Mouse (Mus musculus) left cerebral cortex, postnatal 10 days (tissue): ENCODE results near the gene Tmem176b. TPM values are rescaled to one million over a fixed set of nuclear protein-coding genes. Genes with fewer than 3 reads are reported as not detected.
"Not testable (repeated sequence)": the region's sequence is repeated elsewhere in the genome, so short reads cannot be mapped to it uniquely, and the experiment has no call there.

Source experiments
- DNase-seq, 2 experiments: peaks; one replicate each; pipeline ENCODE4 v3.0.0; 2021 to 2022; ENCODE audit warnings: low spot score in 2 of 2, mixed read lengths in 1 of 2; ENCODE audit errors: extremely low spot score in 1 of 2
- intact Hi-C: fragments of 180-260 bp; cut with DNase I; formaldehyde crosslinking; loops from one replicate; pipeline ENCODE4 v1.15.1; 2025
- total RNA-seq, 2 experiments: library from RNA; stranded (reverse); gene quantifications; 2 replicates each; pipeline ENCODE4 v1.2.3; 2021

The Tmem176b gene
- total RNA-seq, 2 experiments from 2014 or later: 38.2 to 42.5 TPM

GRCm38 (mm10) chr6:48851820-48852491 is 10.7 kb upstream of the Tmem176b start:
- DNase-seq: peak in 1 of 2 experiments; percentile 41
- intact Hi-C loops: no loop called here

- no peak for DNase-seq
- intact Hi-C loops: no loop called here
These were observed 3.8 kb upstream of the Tmem176b start for GRCm38 (mm10) chr6:48845086-48845485.

- DNase-seq: peak in 1 of 2 experiments; percentile 47
- intact Hi-C loops: no loop called here
These were observed 981 bp upstream of the Tmem176b start for GRCm38 (mm10) chr6:48842111-48842842.

- intact Hi-C loops: no loop called here
- DNase-seq: peak; percentile 23 to 71
These were observed 826 bp downstream of the Tmem176b start, which contains the start of gene Tmem176a for GRCm38 (mm10) chr6:48840371-48840969. TSS of gene Tmem176a (plus strand) at chr6:48840919.

- DNase-seq: no peak
- intact Hi-C loops: no loop called here
These were observed 2.8 kb downstream of the Tmem176b start for GRCm38 (mm10) chr6:48838321-48839080.

- intact Hi-C loops: no loop called here
- no peak for DNase-seq
These were observed 3.8 kb downstream of the Tmem176b start for GRCm38 (mm10) chr6:48837516-48837915.

GRCm38 (mm10) chr6:48836146-48836545 is 5.2 kb downstream of the Tmem176b start:
- intact Hi-C loops: no loop called here
- no peak for DNase-seq

GRCm38 (mm10) chr6:48835241-48835640 is 6.1 kb downstream of the Tmem176b start:
- no peak for DNase-seq
- intact Hi-C loops: no loop called here

GRCm38 (mm10) chr6:48833515-48833914 is 7.8 kb downstream of the Tmem176b start:
- intact Hi-C loops: no loop called here
- DNase-seq: no peak

- no peak for DNase-seq
- intact Hi-C loops: no loop called here
These were observed 8.9 kb downstream of the Tmem176b start for GRCm38 (mm10) chr6:48832426-48832825.

GRCm38 (mm10) chr6:48831141-48831540 is 10.2 kb downstream of the Tmem176b start:
- DNase-seq: no peak
- intact Hi-C loops: no loop called here

GRCm38 (mm10) chr6:48830241-48830640 is 11.1 kb downstream of the Tmem176b start:
- no peak for DNase-seq
- intact Hi-C loops: no loop called here

- intact Hi-C loops: no loop called here
- DNase-seq: no peak
These were observed 11.6 kb downstream of the Tmem176b start for GRCm38 (mm10) chr6:48829651-48830050.

- no peak for DNase-seq
- intact Hi-C loops: no loop called here
These were observed 12.3 kb downstream of the Tmem176b start for GRCm38 (mm10) chr6:48828976-48829375.

GRCm38 (mm10) chr6:48825016-48825415 is 16.3 kb downstream of the Tmem176b start:
- intact Hi-C loops: no loop called here
- no peak for DNase-seq

GRCm38 (mm10) chr6:48821991-48822785 is 19.1 kb downstream of the Tmem176b start:
- DNase-seq, intact Hi-C loops: not testable (repeated sequence)

- peak; percentile 63 to 80 for DNase-seq
- intact Hi-C loops: loop anchor here (2.0 to 5.0 kb wide), 2 partner anchors 44 to 141 kb away; no protein-coding TSS in a partner anchor
These were observed 23.5 kb downstream of the Tmem176b start for GRCm38 (mm10) chr6:48817815-48818214.

- intact Hi-C loops: loop anchor here (5.0 kb wide), 1 partner anchor 47 kb away; no protein-coding TSS in a partner anchor
- no peak for DNase-seq
These were observed 26.3 kb downstream of the Tmem176b start for GRCm38 (mm10) chr6:48815013-48815412.
